Mouse (Mus musculus) kidney, embryonic 16.5 days (tissue): ENCODE measurements at regions not wholly inside any gene's neighbourhood (a gene's known extent, or its start where the extent isn't known, plus 50 kb on each side); places are given as distances from the start of the nearest gene placed in this dataset.
A peak's percentile ranks its signal among the peaks of the same experiment; 100 is the strongest.

Experiments used
- ATAC-seq: fragments of 200-750 bp; cut with Nextera tagmentation; 2 replicates; pipeline ENCODE4 v1.8.0; 2017; ENCODE audit warnings: moderate TSS enrichment; ENCODE audit not compliant: low FRiP score, low TSS enrichment
- H3K27ac ChIP-seq: fragments of 300-500 bp; sonication (generic); 2 replicates; pipeline ENCODE4 v1.5.1; 2014; ENCODE audit warnings: low read length
- H3K27me3 ChIP-seq: fragments of 300-500 bp; sonication (generic); 2 replicates; pipeline ENCODE4 v1.6.1; 2014; ENCODE audit warnings: low read length, control low read depth, mixed read lengths; ENCODE audit not compliant: insufficient read depth
- H3K36me3 ChIP-seq: fragments of 300-500 bp; sonication (generic); 2 replicates; pipeline ENCODE4 v1.6.1; 2014; ENCODE audit warnings: low read length, control low read depth, mixed read lengths; ENCODE audit not compliant: insufficient read depth
- H3K4me1 ChIP-seq: fragments of 300-500 bp; sonication (generic); 2 replicates; pipeline ENCODE4 v1.6.1; 2014; ENCODE audit warnings: low read length, control low read depth, mixed read lengths; ENCODE audit not compliant: insufficient read depth
- H3K4me2 ChIP-seq: fragments of 300-500 bp; sonication (generic); replicated peaks from 2 replicates; pipeline ENCODE4 v1.6.1; 2014; ENCODE audit warnings: low read depth, low read length
- H3K4me3 ChIP-seq: fragments of 300-500 bp; sonication (generic); 2 replicates; pipeline ENCODE4 v1.5.1; 2014; ENCODE audit warnings: mild to moderate bottlenecking, low read length
- H3K9ac ChIP-seq: fragments of 300-500 bp; sonication (generic); replicated peaks from 2 replicates; pipeline ENCODE4 v1.6.1; 2014; ENCODE audit warnings: low read length
- H3K9me3 ChIP-seq: fragments of 300-500 bp; sonication (generic); 2 replicates; pipeline ENCODE4 v1.6.1; 2016; ENCODE audit warnings: low read length, control low read depth
- WGBS: fragments of 180-500 bp; shearing (Covaris S2); extraction: QIAGEN DNeasy Blood & Tissue Kit; methylation state at CpG from one replicate; pipeline ENCODE4 v1.1.7; 2014; 5-methylcytosine and 5-hydroxymethylcytosine counted together

GRCm38 (mm10) chr5:64428822-64429221 lies 272.7 kb downstream of the Tbc1d1 start:
- Histone ChIP-seq H3K36me3 (no peaks in the 10 kb centered on the region), H3K4me3 (no peak overlapping the region), H3K9ac (no peak overlapping the region), H3K9me3 (peaks cover 4% of the 10 kb centered on the region; the same call in 1 of the 2 replicates), H3K4me2 (no peak overlapping the region), H3K4me1 (no peaks in the 10 kb centered on the region; the same call in 1 of the 2 replicates), H3K27ac (no peak overlapping the region), H3K27me3 (no peaks in the 10 kb centered on the region)
- ATAC-seq: no peak
- WGBS: 70% methylated on average over 8 of the region's 8 CpGs

- no peaks in the 10 kb centered on the region for H3K27me3 ChIP-seq
- no peaks in the 10 kb centered on the region for H3K36me3 ChIP-seq
- peaks cover 1% of the 10 kb centered on the region; the same call in 1 of the 2 replicates for H3K4me1 ChIP-seq
- no peak overlapping the region for H3K27ac ChIP-seq
- H3K9me3 ChIP-seq: peaks cover 4% of the 10 kb centered on the region; the same call in 1 of the 2 replicates
- H3K9ac ChIP-seq: no peak overlapping the region
- H3K4me2 ChIP-seq: no peak overlapping the region
- H3K4me3 ChIP-seq: no peak overlapping the region
- WGBS: 76% methylated on average over 3 of the region's 3 CpGs
- ATAC-seq: no peak
Observed at GRCm38 (mm10) chr5:64430501-64430900, 274.4 kb downstream of the Tbc1d1 start.

- H3K9ac ChIP-seq: no peak overlapping the region
- ATAC-seq: peak; percentile 65
- H3K27ac ChIP-seq: peak overlapping the region; percentile 37; the same call in 1 of the 2 replicates
- H3K9me3 ChIP-seq: no peaks in the 10 kb centered on the region
- H3K36me3 ChIP-seq: no peaks in the 10 kb centered on the region
- H3K4me2 ChIP-seq: no peak overlapping the region
- H3K27me3 ChIP-seq: no peaks in the 10 kb centered on the region
- WGBS: 67% methylated on average over 6 of the region's 6 CpGs
- no peak overlapping the region for H3K4me3 ChIP-seq
- H3K4me1 ChIP-seq: peaks cover 8% of the 10 kb centered on the region
Observed at GRCm38 (mm10) chr5:64431624-64432023, 275.5 kb downstream of the Tbc1d1 start.

GRCm38 (mm10) chr5:64433786-64434185 lies 277.7 kb downstream of the Tbc1d1 start:
- Histone ChIP-seq H3K4me1 (peaks cover 8% of the 10 kb centered on the region), H3K27ac (no peak overlapping the region), H3K27me3 (no peaks in the 10 kb centered on the region), H3K4me3 (no peak overlapping the region), H3K9me3 (no peaks in the 10 kb centered on the region), H3K4me2 (no peak overlapping the region), H3K36me3 (no peaks in the 10 kb centered on the region), H3K9ac (no peak overlapping the region)
- 92% methylated on average over 5 of the region's 5 CpGs for WGBS
- no peak for ATAC-seq

GRCm38 (mm10) chr5:64435491-64435890 lies 279.4 kb downstream of the Tbc1d1 start:
- Histone ChIP-seq H3K4me3 (no peak overlapping the region), H3K4me2 (no peak overlapping the region), H3K27me3 (no peaks in the 10 kb centered on the region), H3K9ac (no peak overlapping the region), H3K27ac (no peak overlapping the region), H3K9me3 (no peaks in the 10 kb centered on the region), H3K36me3 (no peaks in the 10 kb centered on the region), H3K4me1 (peaks cover 11% of the 10 kb centered on the region)
- 51% methylated on average over 3 of the region's 3 CpGs for WGBS
- 0 out of 2 replicates have a peak, but pooled peaks have one; percentile 16 for ATAC-seq

GRCm38 (mm10) chr5:64435958-64436357 lies 279.9 kb downstream of the Tbc1d1 start:
- no peak overlapping the region for H3K4me2 ChIP-seq
- no peaks in the 10 kb centered on the region for H3K9me3 ChIP-seq
- no peaks in the 10 kb centered on the region for H3K27me3 ChIP-seq
- no peak overlapping the region for H3K27ac ChIP-seq
- H3K9ac ChIP-seq: no peak overlapping the region
- H3K4me1 ChIP-seq: peaks cover 11% of the 10 kb centered on the region
- no peak for ATAC-seq
- H3K36me3 ChIP-seq: no peaks in the 10 kb centered on the region
- WGBS: 23% methylated on average over 2 of the region's 2 CpGs
- no peak overlapping the region for H3K4me3 ChIP-seq

- no peaks in the 10 kb centered on the region for H3K36me3 ChIP-seq
- H3K4me3 ChIP-seq: no peak overlapping the region
- H3K4me1 ChIP-seq: peaks cover 11% of the 10 kb centered on the region
- H3K4me2 ChIP-seq: no peak overlapping the region
- H3K9ac ChIP-seq: no peak overlapping the region
- no peaks in the 10 kb centered on the region for H3K27me3 ChIP-seq
- ATAC-seq: no peak
- H3K27ac ChIP-seq: no peak overlapping the region
- WGBS: 79% methylated on average over 5 of the region's 5 CpGs
- no peaks in the 10 kb centered on the region for H3K9me3 ChIP-seq
Observed at GRCm38 (mm10) chr5:64437720-64438119, 281.6 kb downstream of the Tbc1d1 start.

- peak; percentile 40; the same call in 1 of the 2 replicates for ATAC-seq
- Histone ChIP-seq H3K9ac (no peak overlapping the region), H3K4me3 (no peak overlapping the region), H3K27me3 (no peaks in the 10 kb centered on the region), H3K4me1 (peaks cover 11% of the 10 kb centered on the region), H3K36me3 (no peaks in the 10 kb centered on the region), H3K9me3 (no peaks in the 10 kb centered on the region), H3K27ac (no peak overlapping the region), H3K4me2 (no peak overlapping the region)
- 65% methylated on average over 13 of the region's 13 CpGs for WGBS
Observed at GRCm38 (mm10) chr5:64438446-64439134, 282.5 kb downstream of the Tbc1d1 start.

- Histone ChIP-seq H3K27ac (no peak overlapping the region), H3K4me2 (no peak overlapping the region), H3K27me3 (no peaks in the 10 kb centered on the region), H3K4me3 (no peak overlapping the region), H3K36me3 (no peaks in the 10 kb centered on the region), H3K4me1 (no peaks in the 10 kb centered on the region), H3K9ac (no peak overlapping the region), H3K9me3 (no peaks in the 10 kb centered on the region; the same call in 1 of the 2 replicates)
- ATAC-seq: no peak
- WGBS: 47% methylated on average over 4 of the region's 4 CpGs
Observed at GRCm38 (mm10) chr5:64447847-64448246, 291.7 kb downstream of the Tbc1d1 start.

- H3K27me3 ChIP-seq: no peaks in the 10 kb centered on the region
- H3K4me1 ChIP-seq: no peaks in the 10 kb centered on the region
- no peak for ATAC-seq
- H3K9me3 ChIP-seq: no peaks in the 10 kb centered on the region; the same call in 1 of the 2 replicates
- 3% methylated on average over 1 of the region's 1 CpGs for WGBS
- no peak overlapping the region for H3K4me2 ChIP-seq
- H3K27ac ChIP-seq: no peak overlapping the region
- no peak overlapping the region for H3K9ac ChIP-seq
- H3K36me3 ChIP-seq: no peaks in the 10 kb centered on the region
- H3K4me3 ChIP-seq: no peak overlapping the region
Observed at GRCm38 (mm10) chr5:64452668-64453334, 296.7 kb downstream of the Tbc1d1 start.
